ENCODE assay signal across 9 mouse cellular contexts in the genomic region with DNA sequence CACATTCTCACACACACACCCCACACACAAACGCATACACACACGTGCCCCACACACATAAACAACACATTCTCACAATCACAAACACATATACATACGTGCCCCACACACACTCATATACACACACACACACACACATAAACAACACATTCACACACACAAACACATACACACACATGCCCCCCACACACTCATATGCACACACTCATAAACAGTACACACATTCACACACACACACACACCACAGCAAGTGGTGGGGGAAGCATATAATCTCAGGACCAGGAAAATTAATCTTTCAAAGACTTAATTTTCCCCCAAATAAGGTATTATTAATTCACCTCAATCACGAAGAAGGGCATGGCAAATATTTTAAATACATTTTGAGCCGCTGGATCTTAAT. TPM values are rescaled to one million over a fixed set of nuclear protein-coding genes. Genes with fewer than 3 reads are reported as not detected.
A peak's percentile ranks its signal among the peaks of the same experiment; 100 is the strongest.
DNase-seq lines count a peak whose midpoint lies in the region; ATAC-seq and TF ChIP-seq lines count a peak whose summit lies in the region.
"Had no signal": no experiment of that assay in that cellular context is flagged by ENCODE, and none has a peak within 500 bp of the region (broad histone marks: within the 10 kb centered on the region; RNA-seq: fewer than 3 reads in every experiment).

No protein-coding gene starts in this region.

- peak; percentile 37; the same call in 1 of the 2 replicates for ATAC-seq in hindbrain, embryonic 11.5 days (ENCODE audit: low FRiP score)
- no peak for ATAC-seq in hindbrain, embryonic 12.5 days (ENCODE audit: low FRiP score)
- no peak for ATAC-seq in forebrain, embryonic 13.5 days
- ATAC-seq in midbrain, embryonic 14.5 days (ENCODE audit: low FRiP score, low TSS enrichment): no peak

- H3K9ac ChIP-seq in hindbrain, embryonic 11.5 days (ENCODE audit: low read depth, low read length): no peak overlapping the region
- no peak overlapping the region for H3K9ac ChIP-seq in hindbrain, embryonic 12.5 days
- H3K9ac ChIP-seq in forebrain, embryonic 13.5 days: no peak overlapping the region
- no peak overlapping the region for H3K9ac ChIP-seq in midbrain, embryonic 14.5 days (replicated peaks; ENCODE audit: low read length)

- no peak for TF ChIP-seq CTCF in cortical plate, adult 2 months (IDR thresholded peaks at IDR 0.05; ENCODE audit: extremely low read depth, insufficient read depth, low read length)

- no peak for DNase-seq in hindbrain, embryonic 11.5 days (ENCODE audit: low spot score)
- no peak for DNase-seq in midbrain, embryonic 14.5 days
- DNase-seq in embryo, embryonic 9.5 days (ENCODE audit: extremely low spot score): no peak
- DNase-seq in layer of hippocampus, postnatal 25 days (ENCODE audit: extremely low spot score in 1 of 2, low spot score in 1 of 2): no peak

- no peaks in the 10 kb centered on the region for H3K36me3 ChIP-seq in hindbrain, embryonic 11.5 days (ENCODE audit: control insufficient read depth, insufficient read depth, low read length)
- H3K36me3 ChIP-seq in hindbrain, embryonic 12.5 days: no peaks in the 10 kb centered on the region
- no peaks in the 10 kb centered on the region for H3K36me3 ChIP-seq in forebrain, embryonic 13.5 days (ENCODE audit: poor library complexity, severe bottlenecking)
- no peaks in the 10 kb centered on the region for H3K36me3 ChIP-seq in midbrain, embryonic 14.5 days (ENCODE audit: control insufficient read depth, insufficient read depth, low read length)

- 74% methylated on average over 5 of the region's 5 CpGs for WGBS in hindbrain, embryonic 11.5 days
- WGBS in hindbrain, embryonic 12.5 days: 65% methylated on average over 5 of the region's 5 CpGs
- WGBS in forebrain, embryonic 13.5 days: 61% methylated on average over 5 of the region's 5 CpGs
- WGBS in midbrain, embryonic 14.5 days: 68% methylated on average over 5 of the region's 5 CpGs

- H3K4me3 ChIP-seq in hindbrain, embryonic 11.5 days (ENCODE audit: low read depth, low read length): no peak overlapping the region
- H3K4me3 ChIP-seq in hindbrain, embryonic 12.5 days: no peak overlapping the region
- H3K4me3 ChIP-seq in cortical plate, adult 2 months (ENCODE audit: insufficient read depth, low read length): peak overlapping the region; percentile 40; the same call in 1 of the 2 replicates
- H3K4me3 ChIP-seq in forebrain, embryonic 13.5 days: no peak overlapping the region
- peak overlapping the region; percentile 37 for H3K4me3 ChIP-seq in midbrain, embryonic 14.5 days (replicated peaks; ENCODE audit: low read depth, low read length)

- no peak for TF ChIP-seq POLR2A in cortical plate, adult 2 months (IDR thresholded peaks at IDR 0.05; ENCODE audit: extremely low read depth, insufficient read depth, low read length)

- H3K27me3 ChIP-seq in hindbrain, embryonic 11.5 days (ENCODE audit: control insufficient read depth, insufficient read depth, low read length): no peaks in the 10 kb centered on the region
- no peaks in the 10 kb centered on the region for H3K27me3 ChIP-seq in hindbrain, embryonic 12.5 days
- H3K27me3 ChIP-seq in forebrain, embryonic 13.5 days: no peaks in the 10 kb centered on the region
- no peaks in the 10 kb centered on the region for H3K27me3 ChIP-seq in midbrain, embryonic 14.5 days (ENCODE audit: control insufficient read depth, insufficient read depth, low read length)

- no peak overlapping the region for H3K4me2 ChIP-seq in hindbrain, embryonic 11.5 days (replicated peaks; ENCODE audit: low read depth, low read length)
- H3K4me2 ChIP-seq in hindbrain, embryonic 12.5 days (replicated peaks): no peak overlapping the region
- peak overlapping the region; percentile 53; the same call in 1 of the 2 replicates for H3K4me2 ChIP-seq in forebrain, embryonic 13.5 days
- H3K4me2 ChIP-seq in midbrain, embryonic 14.5 days (ENCODE audit: low read length): peak overlapping the region; percentile 54

- H3K9me3 ChIP-seq in hindbrain, embryonic 11.5 days (ENCODE audit: control insufficient read depth, low read length): no peaks in the 10 kb centered on the region
- H3K9me3 ChIP-seq in hindbrain, embryonic 12.5 days (replicated peaks): no peaks in the 10 kb centered on the region
- H3K9me3 ChIP-seq in forebrain, embryonic 13.5 days (replicated peaks): no peaks in the 10 kb centered on the region
- H3K9me3 ChIP-seq in midbrain, embryonic 14.5 days (ENCODE audit: control insufficient read depth, low read length): no peaks in the 10 kb centered on the region

- no peak overlapping the region for H3K27ac ChIP-seq in hindbrain, embryonic 11.5 days (ENCODE audit: low read depth, low read length)
- no peak overlapping the region for H3K27ac ChIP-seq in hindbrain, embryonic 12.5 days
- H3K27ac ChIP-seq in cortical plate, adult 2 months (ENCODE audit: insufficient read depth, low read length): no peak overlapping the region
- no peak overlapping the region for H3K27ac ChIP-seq in forebrain, embryonic 13.5 days
- no peak overlapping the region for H3K27ac ChIP-seq in midbrain, embryonic 14.5 days (replicated peaks; ENCODE audit: low read depth, low read length)

- H3K4me1 ChIP-seq in hindbrain, embryonic 11.5 days (replicated peaks; ENCODE audit: control insufficient read depth, insufficient read depth, low read length): no peaks in the 10 kb centered on the region
- H3K4me1 ChIP-seq in hindbrain, embryonic 12.5 days: no peaks in the 10 kb centered on the region; the same call in 1 of the 2 replicates
- no peaks in the 10 kb centered on the region for H3K4me1 ChIP-seq in cortical plate, adult 2 months (ENCODE audit: control insufficient read depth, insufficient read depth, low read length)
- H3K4me1 ChIP-seq in forebrain, embryonic 13.5 days: no peaks in the 10 kb centered on the region
- 0 out of 2 replicates have a peak, but pooled peaks cover 3% of the 10 kb centered on the region for H3K4me1 ChIP-seq in midbrain, embryonic 14.5 days (ENCODE audit: control insufficient read depth, insufficient read depth, low read length)

RNA-seq across cellular contexts. Expression of a gene that starts 6.6 kb away (rescaled TPM):
- 17.1 and 18.3 TPM in 2 replicates for polyA plus RNA-seq in hindbrain, embryonic 11.5 days (2014; fragmentation: Nextera tagmentation; extraction: Ambion mirVana)
- 14.9 and 20.1 TPM in 2 replicates for polyA plus RNA-seq in hindbrain, embryonic 12.5 days (2016; fragmentation: Nextera tagmentation; extraction: Ambion mirVana)
- 0.94 and 1.1 TPM in 2 replicates for polyA plus RNA-seq in cortical plate, adult 2 months (2012; rRNA removed)
- polyA plus RNA-seq in forebrain, embryonic 13.5 days (2015; fragmentation: Nextera tagmentation; extraction: Ambion mirVana): 11.2 and 14.4 TPM in 2 replicates
- polyA plus RNA-seq in midbrain, embryonic 14.5 days (2014; fragmentation: Nextera tagmentation; extraction: Ambion mirVana): 7.3 and 10.2 TPM in 2 replicates
- total RNA-seq in layer of hippocampus, postnatal 25 days (2021): 1 to 10 TPM; 2.3 to 4.2 TPM

RNA-seq across cellular contexts. Expression of a gene that starts 37.4 kb away (rescaled TPM):
- not detected in 2 replicates for polyA plus RNA-seq in hindbrain, embryonic 11.5 days (2014; fragmentation: Nextera tagmentation; extraction: Ambion mirVana)
- not detected in 2 replicates for polyA plus RNA-seq in hindbrain, embryonic 12.5 days (2016; fragmentation: Nextera tagmentation; extraction: Ambion mirVana)
- polyA plus RNA-seq in cortical plate, adult 2 months (2012; rRNA removed): not detected in 2 replicates
- polyA plus RNA-seq in forebrain, embryonic 13.5 days (2015; fragmentation: Nextera tagmentation; extraction: Ambion mirVana): not detected in 2 replicates
- polyA plus RNA-seq in midbrain, embryonic 14.5 days (2014; fragmentation: Nextera tagmentation; extraction: Ambion mirVana): not detected in 2 replicates
- total RNA-seq in layer of hippocampus, postnatal 25 days (2021): not detected
- total RNA-seq: left cerebral cortex, postnatal 4 days had no signal
- polyA plus RNA-seq: gonadal fat pad, adult 2 months had no signal

Comparison
In these comparisons a context has a peak if more than half of its experiments do, and no peak if none do; other contexts are left out.
1. H3K4me2 ChIP-seq: peak in forebrain, embryonic 13.5 days (single experiment) and midbrain, embryonic 14.5 days (single experiment); none in hindbrain, embryonic 11.5 days (single experiment) and hindbrain, embryonic 12.5 days (single experiment).
2. H3K4me3 ChIP-seq: peak in cortical plate, adult 2 months (single experiment) and midbrain, embryonic 14.5 days (single experiment); none in hindbrain, embryonic 11.5 days (single experiment), hindbrain, embryonic 12.5 days (single experiment) and forebrain, embryonic 13.5 days (single experiment).